Mouse (Mus musculus): ENCODE results near the gene Crygc.
"Not testable (repeated sequence)": the region's sequence is repeated elsewhere in the genome, so short reads cannot be mapped to it uniquely, and the experiment has no call there.

Gene Crygc

GRCm38 (mm10) chr1:65052140-65052539 lies 21.3 kb downstream of the Crygc start:
- DNase-seq (ENCODE audit: low spot score) = no peak

GRCm38 (mm10) chr1:65051696-65052095 lies 21.8 kb downstream of the Crygc start:
- DNase-seq (ENCODE audit: low spot score) = no peak

DNA sequence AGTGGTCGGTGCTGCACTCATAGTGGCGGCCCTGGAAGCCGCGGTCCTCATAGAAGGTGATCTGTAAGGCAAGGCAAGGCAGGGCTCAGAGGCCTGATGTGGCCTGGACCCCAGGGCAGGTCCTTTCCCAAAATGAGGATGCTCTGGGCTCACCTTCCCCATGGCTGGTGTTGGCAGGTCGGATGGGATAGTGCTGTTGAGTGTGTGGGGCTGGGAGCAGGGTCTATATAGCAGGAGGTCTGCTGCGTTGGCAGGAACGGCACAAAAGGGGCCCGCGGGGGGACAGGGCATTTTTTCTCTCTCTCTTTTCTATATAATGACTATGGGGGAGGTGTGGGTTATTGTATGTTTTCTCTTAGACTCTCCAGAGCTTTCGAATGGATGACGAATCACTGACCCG lies 22.5 kb downstream of the Crygc start, which contains the start of gene Cryge:
Gene Cryge (minus strand): TSS at position 198 of the 400 bp plus-strand sequence.
- not testable (repeated sequence) for DNase-seq (ENCODE audit: low spot score)

GRCm38 (mm10) chr1:65048781-65049180 lies 24.7 kb downstream of the Crygc start:
- peak; percentile 32 for DNase-seq (ENCODE audit: low spot score)

DNA sequence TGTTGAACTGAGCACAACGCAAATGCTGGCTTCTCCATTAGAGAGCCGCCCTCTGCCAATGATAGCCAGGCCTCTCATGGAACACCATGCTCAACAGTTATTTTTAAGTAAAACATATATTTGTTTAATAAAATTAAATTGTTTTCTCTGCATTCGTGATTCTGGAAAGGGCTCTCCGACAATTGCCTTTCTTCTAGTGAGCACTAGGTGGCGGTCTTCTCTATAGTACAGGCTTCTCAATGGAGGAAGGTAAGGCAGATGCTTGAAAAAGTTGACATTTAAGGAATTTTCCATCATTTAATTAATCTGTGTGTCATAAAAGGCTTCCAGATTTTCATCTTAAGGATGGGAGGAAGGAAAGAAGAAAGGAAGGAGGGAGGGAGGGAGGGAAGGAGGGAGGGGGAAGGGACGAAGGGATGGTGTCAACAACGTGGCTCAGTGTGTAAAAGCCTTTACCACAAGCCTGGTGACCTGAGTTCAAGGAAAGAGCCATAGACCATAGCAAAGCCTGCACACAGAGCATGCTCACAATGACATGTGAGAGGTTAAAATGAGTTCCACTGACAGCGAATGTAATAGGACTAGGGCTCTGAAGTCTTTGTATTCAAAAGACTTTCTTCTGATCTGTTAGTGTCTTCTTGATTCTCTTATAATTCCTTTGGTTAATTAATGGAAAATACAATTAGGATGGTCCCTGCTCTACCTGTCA lies 26.9 kb downstream of the Crygc start:
- no peak for DNase-seq (ENCODE audit: low spot score)

DNA sequence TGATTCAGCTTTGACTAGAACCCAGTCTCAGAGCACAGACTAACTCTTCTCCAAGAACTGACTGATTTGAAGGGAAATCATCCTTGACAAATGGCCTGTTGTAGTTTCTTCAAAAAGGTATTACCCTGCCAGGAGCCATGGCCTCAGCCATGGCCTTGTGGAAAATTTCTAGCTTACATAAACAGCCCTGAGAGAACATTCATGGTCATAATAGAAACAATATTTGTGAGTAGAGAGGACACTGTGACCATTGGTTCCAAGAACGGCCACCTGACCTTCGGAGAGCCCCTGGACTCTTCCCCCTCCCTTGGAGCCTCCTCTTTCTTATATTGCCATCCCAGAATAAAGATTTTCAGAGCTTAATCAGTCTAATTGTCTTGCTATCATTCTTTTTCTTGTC lies 30.1 kb downstream of the Crygc start:
- no peak for DNase-seq (ENCODE audit: low spot score)

- no peak for DNase-seq (ENCODE audit: low spot score)
Observed at GRCm38 (mm10) chr1:65041837-65042236, 31.7 kb downstream of the Crygc start.

DNA sequence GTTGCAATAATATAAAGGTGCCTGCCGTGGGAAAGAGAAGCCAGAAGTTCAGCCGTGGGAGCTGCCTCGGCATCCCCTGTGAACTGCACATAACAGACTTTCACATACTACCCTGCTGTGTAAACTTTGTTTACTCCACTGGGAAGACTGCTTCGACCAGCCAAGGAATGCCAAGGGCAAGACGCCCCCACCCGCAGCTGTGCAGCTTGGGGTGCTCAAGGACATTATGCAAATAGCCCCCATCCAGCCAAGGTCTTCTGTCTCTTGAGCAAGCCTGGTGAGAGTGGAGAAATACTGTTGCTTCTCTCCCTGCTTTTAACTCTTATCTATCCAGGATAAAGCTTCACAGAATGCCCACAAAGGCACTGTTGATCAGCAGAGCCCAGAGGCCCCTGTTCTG lies 32.7 kb downstream of the Crygc start:
- peak; percentile 83 for DNase-seq (ENCODE audit: low spot score)

DNA sequence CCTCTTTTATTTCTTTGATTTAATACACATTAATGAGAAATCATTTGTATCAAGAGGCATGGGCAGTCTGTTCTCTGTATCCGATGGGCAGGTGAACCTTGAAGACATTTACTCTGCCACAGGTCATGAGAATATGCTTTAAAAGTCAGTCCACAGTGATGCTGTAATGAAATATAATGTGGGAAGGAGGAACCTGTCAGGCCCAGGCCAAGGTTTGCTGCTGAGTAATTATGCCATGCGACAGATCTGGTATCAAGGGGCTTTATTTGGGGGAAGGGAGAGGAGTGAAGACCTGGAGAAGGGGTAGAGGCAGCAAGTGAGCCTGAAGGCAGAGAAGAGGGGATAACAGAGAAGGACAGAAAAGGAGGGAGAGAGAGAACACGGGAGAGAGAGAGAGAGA lies 33.8 kb downstream of the Crygc start:
- no peak for DNase-seq (ENCODE audit: low spot score)

DNA sequence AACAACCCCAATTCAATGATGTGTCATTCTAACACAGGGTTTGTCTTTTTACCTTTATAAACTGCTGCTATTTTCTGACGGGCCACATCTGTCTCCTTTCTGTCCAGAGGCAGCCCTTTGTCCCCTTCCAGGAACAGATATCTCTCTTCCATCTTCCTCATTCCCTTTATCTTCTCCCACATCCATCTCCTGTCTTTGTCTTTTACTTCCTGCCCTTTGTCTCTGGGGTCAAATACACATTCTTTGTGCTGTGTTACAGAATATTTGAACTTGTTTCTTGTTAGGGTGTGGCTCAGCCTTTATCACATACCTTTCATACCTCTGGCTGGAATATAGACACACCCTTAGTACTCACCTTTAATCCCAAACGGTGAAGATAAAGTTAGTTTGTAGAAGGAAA lies 35.9 kb downstream of the Crygc start:
- no peak for DNase-seq (ENCODE audit: low spot score)

- no peak for DNase-seq (ENCODE audit: low spot score)
Observed at GRCm38 (mm10) chr1:65035513-65035912, 38.0 kb downstream of the Crygc start.

GRCm38 (mm10) chr1:65032641-65033040 lies 40.8 kb downstream of the Crygc start, which contains the start of gene Akr1cl:
Akr1cl (minus strand) TSS chr1:65032759.
- peak; percentile 73 for DNase-seq (ENCODE audit: low spot score)

- DNase-seq (ENCODE audit: low spot score) = no peak
Observed at GRCm38 (mm10) chr1:65028206-65028605, 45.3 kb downstream of the Crygc start.

Data from testis, postnatal 14 days (tissue).